Mouse (Mus musculus) intestine, embryonic 16.5 days (tissue): Measurements from ENCODE around the gene Rnase1. TPM values are rescaled to one million over a fixed set of nuclear protein-coding genes. Genes with fewer than 3 reads are reported as not detected.
A peak's percentile ranks its signal among the peaks of the same experiment; 100 is the strongest.

ENCODE experiments used
- ATAC-seq: fragments of 200-750 bp; cut with Nextera tagmentation; 2 replicates; pipeline ENCODE4 v1.8.0; 2017; ENCODE audit warnings: moderate TSS enrichment, moderate library complexity
- H3K27ac ChIP-seq: fragments of 300-500 bp; sonication (generic); 2 replicates; pipeline ENCODE4 v1.5.1; 2014; ENCODE audit warnings: mild to moderate bottlenecking, low read length
- H3K27me3 ChIP-seq: fragments of 300-500 bp; sonication (generic); replicated peaks from 2 replicates; pipeline ENCODE4 v1.6.1; 2014; ENCODE audit warnings: low read length, control low read depth, mixed read lengths; ENCODE audit not compliant: control insufficient read depth, insufficient read depth
- H3K36me3 ChIP-seq: fragments of 300-500 bp; sonication (generic); 2 replicates; pipeline ENCODE4 v1.6.1; 2014; ENCODE audit warnings: low read length, control low read depth; ENCODE audit not compliant: control insufficient read depth, insufficient read depth
- H3K4me1 ChIP-seq: fragments of 300-500 bp; sonication (generic); 2 replicates; pipeline ENCODE4 v1.6.1; 2014; ENCODE audit warnings: low read length, control low read depth, mixed read lengths; ENCODE audit not compliant: control insufficient read depth, insufficient read depth
- H3K4me2 ChIP-seq: fragments of 300-500 bp; sonication (generic); 2 replicates; pipeline ENCODE4 v1.6.1; 2014; ENCODE audit warnings: low read depth, low read length, control low read depth
- H3K4me3 ChIP-seq: fragments of 300-500 bp; sonication (generic); 2 replicates; pipeline ENCODE4 v1.5.1; 2014; ENCODE audit warnings: mild to moderate bottlenecking, low read length
- H3K9ac ChIP-seq: fragments of 300-500 bp; sonication (generic); 2 replicates; pipeline ENCODE4 v1.6.1; 2014; ENCODE audit warnings: low read depth, low read length
- H3K9me3 ChIP-seq: fragments of 300-500 bp; sonication (generic); 2 replicates; pipeline ENCODE4 v1.6.1; 2016; ENCODE audit warnings: low read length, control low read depth; ENCODE audit not compliant: control insufficient read depth
- WGBS: fragments of 180-500 bp; shearing (Covaris S2); extraction: QIAGEN DNeasy Blood & Tissue Kit; methylation state at CpG from one replicate; pipeline ENCODE4 v1.1.7; 2014; 5-methylcytosine and 5-hydroxymethylcytosine counted together
- polyA plus RNA-seq: library from polyadenylated mRNA; unstranded; fragments of >200 nt; fragmentation: Nextera tagmentation; extraction: Ambion mirVana; gene quantifications from 2 replicates; pipeline ENCODE4 v1.2.1, GENCODE M21; 2015

Gene Rnase1
- polyA plus RNA-seq, 1 experiment from 2014 or later = 107 TPM

DNA sequence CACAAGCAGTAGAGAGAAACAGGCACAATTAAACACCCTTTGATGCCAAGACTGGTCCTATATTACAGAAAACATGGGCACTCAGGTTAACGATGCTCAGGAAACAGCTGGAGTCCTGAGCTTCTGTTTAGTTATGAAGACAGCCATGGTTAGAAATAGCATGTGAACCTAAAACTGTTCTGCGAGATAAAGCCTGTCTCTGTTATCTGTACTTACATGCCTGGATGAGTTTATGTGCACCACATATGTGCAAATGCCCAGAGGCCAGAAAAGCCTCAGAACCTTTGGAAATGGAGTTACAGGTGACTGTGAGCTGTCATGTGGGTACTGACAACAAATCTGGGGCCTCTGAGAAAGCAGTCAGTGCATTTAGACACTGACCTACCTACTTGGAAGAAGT lies 2.6 kb downstream of the Rnase1 start:
- Histone ChIP-seq H3K27me3 (no peaks in the 10 kb centered on the region), H3K36me3 (no peaks in the 10 kb centered on the region), H3K4me3 (no peak overlapping the region), H3K4me1 (peaks cover 15% of the 10 kb centered on the region; the same call in 1 of the 2 replicates), H3K9ac (no peak overlapping the region), H3K27ac (no peak overlapping the region), H3K9me3 (no peaks in the 10 kb centered on the region), H3K4me2 (no peak overlapping the region)
- ATAC-seq = no peak
- WGBS = 71% methylated on average over 2 of the region's 2 CpGs

DNA sequence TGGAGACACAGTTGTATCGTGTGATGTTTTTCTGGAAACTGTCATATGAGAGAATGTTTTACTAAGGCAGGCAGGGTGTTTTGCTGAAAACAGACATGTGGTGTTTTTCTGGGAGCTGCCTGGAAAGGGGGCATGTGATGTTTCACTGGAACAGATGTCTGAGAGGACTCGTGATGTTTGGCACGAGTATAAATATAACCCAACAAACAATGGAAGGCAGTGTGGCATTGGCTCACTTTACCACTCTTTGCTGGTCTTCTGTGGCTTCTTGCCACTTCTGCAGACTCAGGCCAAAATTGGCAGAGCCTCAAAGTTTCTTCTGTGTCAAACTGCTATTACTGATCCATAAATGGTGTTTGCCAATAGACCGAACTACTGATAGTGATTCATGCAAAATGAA lies 3.3 kb downstream of the Rnase1 start:
- 51% methylated on average over 4 of the region's 4 CpGs for WGBS
- H3K27ac ChIP-seq = no peak overlapping the region
- no peak overlapping the region for H3K4me2 ChIP-seq
- H3K9me3 ChIP-seq = no peaks in the 10 kb centered on the region
- no peaks in the 10 kb centered on the region for H3K27me3 ChIP-seq
- H3K4me1 ChIP-seq = peaks cover 15% of the 10 kb centered on the region; the same call in 1 of the 2 replicates
- H3K36me3 ChIP-seq = no peaks in the 10 kb centered on the region
- no peak overlapping the region for H3K4me3 ChIP-seq
- H3K9ac ChIP-seq = no peak overlapping the region
- no peak for ATAC-seq

DNA sequence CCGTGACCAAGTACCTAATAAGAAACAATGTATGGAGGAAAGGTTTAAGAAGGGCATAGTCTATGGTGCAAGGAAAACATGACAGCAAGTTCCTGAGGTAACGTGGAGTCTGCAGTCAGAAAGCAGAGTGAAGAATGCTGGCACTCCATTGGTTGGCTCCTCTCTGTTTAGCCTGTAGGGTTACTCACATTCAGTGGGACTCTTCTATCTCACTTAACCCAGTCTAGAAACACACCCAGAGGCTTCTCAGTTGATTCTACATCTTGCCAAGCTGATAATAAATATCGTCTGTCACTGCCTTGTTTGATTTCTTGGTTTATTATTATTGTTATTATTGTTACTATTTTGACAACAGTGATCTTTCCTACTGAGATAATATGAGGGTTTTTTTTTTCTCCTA lies 4.0 kb downstream of the Rnase1 start:
- peak; percentile 32; the same call in 1 of the 2 replicates for ATAC-seq
- no peak overlapping the region for H3K4me3 ChIP-seq
- H3K36me3 ChIP-seq = no peaks in the 10 kb centered on the region
- H3K4me1 ChIP-seq = peaks cover 10% of the 10 kb centered on the region; the same call in 1 of the 2 replicates
- H3K9ac ChIP-seq = no peak overlapping the region
- no peak overlapping the region for H3K27ac ChIP-seq
- H3K4me2 ChIP-seq = no peak overlapping the region
- no peaks in the 10 kb centered on the region for H3K9me3 ChIP-seq
- WGBS = 77% methylated on average over 3 of the region's 3 CpGs
- no peaks in the 10 kb centered on the region for H3K27me3 ChIP-seq

DNA sequence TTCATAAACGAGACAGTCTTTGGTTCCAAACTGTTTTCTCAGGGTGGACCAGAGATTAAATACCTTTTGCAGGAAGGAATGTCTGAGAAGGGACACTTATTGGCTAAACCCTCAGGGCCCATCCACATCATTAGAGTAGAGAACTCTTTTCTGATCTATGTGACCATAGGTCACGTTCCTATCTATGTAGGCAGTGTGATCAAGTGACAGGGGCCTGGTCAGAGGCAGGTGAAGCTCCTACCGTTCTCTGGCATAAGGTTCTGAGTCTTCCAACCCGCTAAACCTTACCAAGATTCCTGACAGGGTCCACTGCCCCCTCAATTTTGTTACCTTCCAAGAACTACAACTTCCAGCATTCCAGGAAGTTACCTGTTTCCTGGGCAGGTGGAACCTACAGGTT lies 4.5 kb downstream of the Rnase1 start:
- Histone ChIP-seq H3K27me3 (no peaks in the 10 kb centered on the region), H3K4me3 (no peak overlapping the region), H3K4me2 (no peak overlapping the region), H3K27ac (no peak overlapping the region), H3K9me3 (no peaks in the 10 kb centered on the region), H3K9ac (no peak overlapping the region), H3K4me1 (peaks cover 8% of the 10 kb centered on the region; the same call in 1 of the 2 replicates), H3K36me3 (no peaks in the 10 kb centered on the region)
- WGBS = 86% methylated on average over 4 of the region's 4 CpGs
- ATAC-seq = peak; percentile 38; the same call in 1 of the 2 replicates

DNA sequence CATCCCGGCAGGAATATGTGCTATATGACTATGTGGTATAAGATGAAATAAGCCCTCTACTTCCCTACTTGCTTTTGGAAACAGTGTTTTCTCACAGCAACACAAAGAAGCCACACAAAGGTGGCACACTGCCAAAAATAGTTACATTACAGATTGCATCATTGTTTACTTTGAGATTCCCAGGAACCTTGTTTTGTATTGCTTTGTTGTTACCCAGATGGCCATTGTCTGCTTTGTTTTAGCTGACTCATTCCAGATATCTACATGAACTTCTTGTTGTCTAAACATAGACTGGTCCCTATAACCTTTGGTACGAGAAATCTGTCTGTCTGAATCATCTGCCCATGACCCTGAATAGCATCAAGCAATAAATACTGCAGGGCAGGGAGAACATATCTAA lies 6.2 kb downstream of the Rnase1 start:
- ATAC-seq = peak; percentile 33; the same call in 1 of the 2 replicates
- Histone ChIP-seq H3K36me3 (no peaks in the 10 kb centered on the region), H3K4me2 (no peak overlapping the region), H3K9ac (no peak overlapping the region), H3K4me3 (no peak overlapping the region), H3K27me3 (no peaks in the 10 kb centered on the region), H3K4me1 (peaks cover 4% of the 10 kb centered on the region; the same call in 1 of the 2 replicates), H3K27ac (no peak overlapping the region), H3K9me3 (no peaks in the 10 kb centered on the region)
- WGBS = 55% methylated on average over 2 of the region's 2 CpGs

DNA sequence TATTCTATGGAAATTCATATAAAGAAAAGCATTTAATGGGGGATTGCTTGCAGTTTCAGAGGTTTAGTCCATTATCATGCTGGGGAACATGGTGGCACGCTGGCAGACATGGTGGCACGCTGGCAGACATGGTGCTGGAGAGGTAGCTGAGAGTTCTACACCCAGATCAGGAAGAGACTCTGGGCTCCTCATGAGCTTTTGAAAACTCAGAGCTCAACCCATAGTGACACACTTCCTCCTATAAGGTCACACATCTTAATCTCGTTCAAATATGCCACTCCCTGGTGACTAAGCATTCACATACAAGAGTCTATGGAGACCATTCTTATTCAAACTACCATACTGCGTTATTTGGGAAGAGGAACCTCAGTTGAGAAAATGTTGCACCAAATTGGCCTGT lies 14.2 kb downstream of the Rnase1 start:
- no peak overlapping the region for H3K27ac ChIP-seq
- no peak overlapping the region for H3K4me3 ChIP-seq
- no peaks in the 10 kb centered on the region for H3K27me3 ChIP-seq
- no peak overlapping the region for H3K4me2 ChIP-seq
- ATAC-seq = peak; percentile 50; the same call in 1 of the 2 replicates
- H3K36me3 ChIP-seq = no peaks in the 10 kb centered on the region
- H3K4me1 ChIP-seq = no peaks in the 10 kb centered on the region
- no peaks in the 10 kb centered on the region for H3K9me3 ChIP-seq
- 82% methylated on average over 4 of the region's 4 CpGs for WGBS
- no peak overlapping the region for H3K9ac ChIP-seq

DNA sequence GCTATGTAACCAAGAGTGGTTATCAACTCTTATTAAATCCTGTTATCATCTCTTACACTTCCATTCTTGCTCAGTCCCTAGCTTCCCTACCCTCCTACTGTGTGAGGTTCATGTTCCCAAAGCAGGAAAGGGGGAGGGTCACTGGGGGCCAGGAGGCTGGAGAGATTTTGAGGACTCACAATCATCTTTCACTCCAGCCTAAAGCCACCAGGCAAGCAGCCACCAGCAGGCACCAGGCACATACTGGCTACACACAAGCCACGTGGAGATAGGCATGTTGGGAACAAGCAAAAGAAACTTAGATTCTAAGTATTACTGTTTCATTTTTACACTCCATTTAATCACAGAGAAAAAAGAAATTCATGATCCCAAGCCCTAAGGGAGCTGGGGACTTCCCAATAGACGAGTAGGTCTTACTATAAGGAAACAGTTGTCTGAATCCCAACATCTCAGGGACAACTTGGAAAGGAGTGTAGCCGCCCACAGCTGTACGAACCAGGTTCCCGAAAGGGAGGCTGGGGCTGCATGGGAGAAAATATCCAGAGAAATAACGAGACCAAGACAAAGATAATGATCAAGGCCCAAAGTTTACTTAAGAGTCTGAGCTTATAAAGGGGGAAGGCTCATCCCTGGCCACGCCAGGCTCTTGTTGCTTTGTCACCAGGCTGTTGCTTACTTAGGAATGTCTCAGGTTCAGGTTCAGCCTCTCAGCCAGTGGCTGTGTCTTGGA lies 15.3 kb downstream of the Rnase1 start:
- Histone ChIP-seq H3K4me1 (no peaks in the 10 kb centered on the region), H3K4me3 (no peak overlapping the region), H3K27me3 (no peaks in the 10 kb centered on the region), H3K9me3 (no peaks in the 10 kb centered on the region), H3K27ac (no peak overlapping the region), H3K36me3 (no peaks in the 10 kb centered on the region), H3K9ac (no peak overlapping the region), H3K4me2 (no peak overlapping the region)
- WGBS = 77% methylated on average over 7 of the region's 7 CpGs
- no peak for ATAC-seq

DNA sequence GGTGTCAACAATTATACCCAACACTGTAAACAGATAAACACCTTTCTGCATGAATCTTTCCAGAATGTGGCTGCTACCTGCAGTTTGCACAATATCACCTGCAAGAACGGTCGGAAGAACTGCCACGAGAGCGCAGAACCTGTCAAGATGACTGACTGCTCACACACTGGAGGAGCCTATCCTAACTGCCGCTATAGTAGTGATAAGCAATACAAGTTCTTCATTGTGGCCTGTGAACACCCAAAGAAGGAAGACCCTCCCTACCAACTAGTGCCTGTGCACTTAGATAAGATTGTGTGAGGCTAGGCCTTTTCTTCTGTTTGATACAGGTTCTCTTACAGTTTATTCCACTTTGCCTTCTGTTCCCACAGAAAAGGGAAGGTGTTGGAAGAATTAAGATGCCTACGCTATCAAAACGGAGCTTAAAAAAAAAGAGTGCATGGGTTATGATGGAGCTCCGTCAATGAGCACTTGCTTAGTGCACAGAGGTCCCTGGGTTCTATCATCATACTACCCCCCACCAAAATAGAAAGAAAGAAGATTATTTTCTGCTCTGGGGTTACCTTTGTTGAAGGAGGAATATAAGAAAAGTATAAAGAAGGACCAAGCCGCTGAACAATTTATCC lies 16.2 kb downstream of the Rnase1 start:
- Histone ChIP-seq H3K27me3 (no peaks in the 10 kb centered on the region), H3K9me3 (no peaks in the 10 kb centered on the region), H3K9ac (no peak overlapping the region), H3K4me2 (no peak overlapping the region), H3K4me1 (no peaks in the 10 kb centered on the region), H3K36me3 (no peaks in the 10 kb centered on the region), H3K27ac (no peak overlapping the region), H3K4me3 (no peak overlapping the region)
- 74% methylated on average over 9 of the region's 9 CpGs for WGBS
- ATAC-seq = peak; percentile 70

DNA sequence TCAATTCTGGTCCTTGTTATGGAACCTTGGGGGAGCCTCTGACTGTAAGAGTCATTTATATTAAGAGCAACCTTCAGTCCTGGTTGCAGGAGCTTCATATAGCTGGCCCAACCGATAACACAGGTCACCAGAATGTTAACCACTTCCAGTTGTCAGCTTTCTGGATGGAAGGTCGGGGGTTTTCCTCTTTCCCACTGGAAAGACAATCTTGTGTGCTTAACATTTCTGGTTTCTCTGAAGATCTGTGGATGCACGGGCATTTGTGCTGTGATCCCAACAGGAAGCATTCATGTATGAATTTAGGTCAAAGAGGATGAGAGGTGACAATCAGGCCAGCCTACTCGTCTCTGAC lies 17.0 kb downstream of the Rnase1 start:
- Histone ChIP-seq H3K36me3 (no peaks in the 10 kb centered on the region), H3K9me3 (no peaks in the 10 kb centered on the region), H3K27ac (no peak overlapping the region), H3K4me3 (no peak overlapping the region), H3K27me3 (no peaks in the 10 kb centered on the region), H3K4me1 (no peaks in the 10 kb centered on the region), H3K9ac (no peak overlapping the region), H3K4me2 (no peak overlapping the region)
- no peak for ATAC-seq
- 85% methylated on average over 4 of the region's 4 CpGs for WGBS
